Mouse (Mus musculus) mammary gland, adult 2 months (tissue): Measurements from ENCODE around the gene Cisd3. TPM values are rescaled to one million over a fixed set of nuclear protein-coding genes. Genes with fewer than 3 reads are reported as not detected.

Experiments used
- polyA plus RNA-seq: library from polyadenylated mRNA; depleted of rRNA; stranded (reverse); fragments of >200 nt; gene quantifications from 2 replicates; pipeline ENCODE4 v1.2.3, GENCODE M21; 2012; ENCODE audit warnings: low replicate concordance; rRNA removed

Gene Cisd3
- polyA plus RNA-seq, result 93.5 and 125 TPM in 2 replicates

DNA sequence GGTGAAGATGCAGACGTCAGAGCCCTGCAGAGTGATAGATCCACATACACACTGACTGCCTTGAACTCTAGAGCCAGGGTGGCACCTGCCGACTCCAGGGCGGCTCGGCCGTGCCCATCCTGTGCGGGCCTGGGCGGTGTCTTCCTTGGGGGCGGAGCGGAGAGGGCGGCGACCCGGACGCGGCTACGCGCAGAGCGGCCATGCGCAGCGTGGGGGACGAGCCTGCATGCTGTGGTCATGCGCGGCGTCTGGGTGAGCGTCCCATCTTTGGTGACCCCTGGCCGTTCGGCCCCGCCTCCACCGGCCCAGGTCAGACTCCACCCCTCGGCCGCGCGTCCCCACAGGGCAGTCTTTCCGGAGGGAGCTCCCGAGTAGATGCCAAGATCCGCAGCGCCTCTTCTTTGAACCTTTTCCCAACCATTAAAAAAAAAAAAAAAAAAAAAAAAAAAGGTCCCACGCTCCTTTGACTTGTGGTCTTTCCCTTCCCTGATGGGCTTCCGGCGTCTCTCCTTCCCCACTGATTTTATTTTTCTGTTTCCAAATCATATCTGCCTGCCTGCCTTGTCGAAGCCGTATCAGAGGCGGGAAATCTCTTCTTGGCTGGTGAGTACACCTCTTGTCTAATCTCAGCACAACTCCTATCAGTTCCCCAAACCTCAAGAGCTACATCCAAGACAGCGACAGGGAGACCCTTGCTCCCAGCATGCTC lies at the start of gene Cisd3:
TSS of gene Cisd3 (plus strand) at position 214 of the 709 bp plus-strand sequence.

DNA sequence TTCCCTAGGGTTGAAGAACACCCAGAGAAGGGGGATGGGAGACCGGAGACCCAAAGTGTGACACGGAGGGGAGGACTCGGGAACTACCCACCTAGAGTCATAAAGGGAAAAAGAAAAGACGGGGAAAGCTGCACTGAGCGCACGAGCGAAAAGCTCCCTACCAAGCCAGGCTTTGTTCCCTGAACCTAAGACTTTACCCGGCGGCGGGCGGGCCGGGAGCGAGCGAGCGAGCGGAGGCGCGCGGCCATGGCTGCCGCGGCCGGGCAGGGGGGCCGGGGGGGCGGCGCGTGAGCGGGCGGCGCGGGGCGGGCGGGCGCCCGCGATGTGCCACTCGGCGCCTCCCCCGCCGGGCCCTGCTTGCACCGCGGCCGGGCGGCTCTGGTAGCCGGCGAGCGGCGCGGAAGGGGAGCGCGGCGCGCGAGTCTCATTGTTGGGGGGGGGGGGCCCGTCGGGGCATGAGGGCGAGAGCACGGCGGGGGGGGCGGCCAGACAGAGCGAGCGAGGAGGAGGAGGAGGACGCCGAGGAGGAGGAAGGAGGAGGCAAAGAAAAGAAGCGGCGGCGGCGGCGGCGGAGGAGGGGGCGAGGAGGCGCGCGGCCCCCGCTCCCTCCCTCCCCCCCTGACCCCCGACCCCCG lies 22.6 kb upstream of the Cisd3 start, which contains the start of gene Mllt6:
TSS of gene Mllt6 (plus strand) at position 522 of the 635 bp plus-strand sequence.

GRCm38 (mm10) chr11:97700003-97700745 lies 14.5 kb downstream of the Cisd3 start, which contains the start of gene Pcgf2:
Gene Pcgf2, minus strand, starts transcription at chr11:97700497.

DNA sequence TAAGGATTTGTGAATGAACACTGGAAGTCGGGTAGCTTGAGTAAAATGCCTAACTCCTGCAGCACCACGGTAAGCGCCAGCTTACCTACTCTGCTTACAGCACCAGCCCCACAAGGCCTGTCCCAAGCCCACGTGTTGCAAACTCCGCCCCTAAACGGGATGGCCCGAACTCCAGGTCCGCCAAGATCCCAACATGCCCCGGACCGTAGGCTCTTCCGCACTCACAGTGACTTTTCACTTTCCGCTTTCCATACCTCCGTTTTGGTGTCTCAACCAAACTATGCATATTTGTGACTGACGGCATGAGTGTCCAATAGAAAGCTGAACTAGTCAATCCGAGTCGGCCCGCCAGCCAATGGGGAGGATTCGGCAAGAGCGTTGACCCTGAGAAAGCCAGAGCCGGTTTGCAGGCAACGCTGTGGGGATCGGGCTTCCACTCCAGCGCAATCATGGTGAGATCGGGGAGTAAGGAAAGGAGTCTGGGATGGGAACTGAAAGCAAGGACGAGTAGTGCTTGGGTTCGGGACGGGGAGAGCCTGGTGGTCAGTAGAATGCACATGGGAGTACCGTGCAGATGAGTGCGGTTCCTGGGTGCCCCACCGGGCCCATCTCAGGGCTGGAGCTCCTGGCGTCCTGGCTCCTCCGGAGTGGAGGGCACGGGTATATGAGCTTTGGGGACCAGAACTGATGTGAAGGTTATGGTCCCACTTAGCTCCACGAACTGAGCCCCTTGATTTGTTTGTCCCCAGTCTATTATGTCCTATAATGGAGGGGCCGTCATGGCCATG lies 17.6 kb downstream of the Cisd3 start, which contains the start of gene Psmb3:
TSS of gene Psmb3 (plus strand) at position 361 of the 788 bp plus-strand sequence.

Other genes with a start within 250 kb of the Cisd3 start
- gene 4933428G20Rik, start 185.5 kb upstream of the Cisd3 start, polyA plus RNA-seq, result not detected in 2 replicates
- 1.1 and 1.3 TPM in 2 replicates for gene Srcin1, start 109.6 kb upstream of the Cisd3 start, polyA plus RNA-seq
- gene Epop, start 56.1 kb upstream of the Cisd3 start, polyA plus RNA-seq, result 1.5 and 8.0 TPM in 2 replicates
- 51.8 and 137 TPM in 2 replicates for gene Mllt6, start 22.4 kb upstream of the Cisd3 start, polyA plus RNA-seq
- 46.3 and 90.5 TPM in 2 replicates for gene Pcgf2, start 14.7 kb downstream of the Cisd3 start, polyA plus RNA-seq
- gene Psmb3, start 17.6 kb downstream of the Cisd3 start, polyA plus RNA-seq, result 295 and 441 TPM in 2 replicates
- 20.5 and 27.5 TPM in 2 replicates for gene Pip4k2b, start 58.9 kb downstream of the Cisd3 start, polyA plus RNA-seq
- 7.0 and 10.5 TPM in 2 replicates for gene Cwc25, start 80.7 kb downstream of the Cisd3 start, polyA plus RNA-seq
- gene 1700001P01Rik, start 90.1 kb downstream of the Cisd3 start, polyA plus RNA-seq, result not detected in 2 replicates
- 79.9 and 107 TPM in 2 replicates for gene Rpl23, start 96.6 kb downstream of the Cisd3 start, polyA plus RNA-seq
- gene Lasp1, start 113.2 kb downstream of the Cisd3 start, polyA plus RNA-seq, result 143 and 183 TPM in 2 replicates
- 2.9 and 3.3 TPM in 2 replicates for gene B230217C12Rik, start 155.0 kb downstream of the Cisd3 start, polyA plus RNA-seq
- gene Fbxo47, start 198.3 kb downstream of the Cisd3 start, polyA plus RNA-seq, result 0.19 and 1.0 TPM in 2 replicates